Mouse (Mus musculus) heart, postnatal 0 days (tissue): ENCODE data around the gene 2300009A05Rik. TPM values are rescaled to one million over a fixed set of nuclear protein-coding genes. Genes with fewer than 3 reads are reported as not detected.
A peak's percentile ranks its signal among the peaks of the same experiment; 100 is the strongest.

ENCODE experiments used
- ATAC-seq: fragments of 200-750 bp; cut with Nextera tagmentation; 2 replicates; pipeline ENCODE4 v1.8.0; 2017; ENCODE audit warnings: low read depth, moderate number of reproducible peaks, moderate library complexity; ENCODE audit not compliant: insufficient read depth
- DNase-seq: peaks from one replicate; pipeline ENCODE4 v3.0.0-alpha.2; 2016; ENCODE audit warnings: low spot score
- H3K27ac ChIP-seq: fragments of 300-500 bp; sonication (generic); 2 replicates; pipeline ENCODE4 v1.5.1; 2014; ENCODE audit warnings: low read depth, mild to moderate bottlenecking
- H3K27me3 ChIP-seq: fragments of 300-500 bp; sonication (generic); 2 replicates; pipeline ENCODE4 v1.6.1; 2014; ENCODE audit warnings: low read length, mixed read lengths; ENCODE audit not compliant: control insufficient read depth, insufficient read depth
- H3K36me3 ChIP-seq: fragments of 300-500 bp; sonication (generic); replicated peaks from 2 replicates; pipeline ENCODE4 v1.6.1; 2014; ENCODE audit warnings: low read length, mixed read lengths; ENCODE audit not compliant: control insufficient read depth, insufficient read depth
- H3K4me1 ChIP-seq: fragments of 300-500 bp; sonication (generic); 2 replicates; pipeline ENCODE4 v1.6.1; 2014; ENCODE audit warnings: antibody characterized with exemption; ENCODE audit not compliant: control insufficient read depth, insufficient read depth
- H3K4me2 ChIP-seq: fragments of 300-500 bp; sonication (generic); 2 replicates; pipeline ENCODE4 v1.6.1; 2014; ENCODE audit warnings: low read depth, mild to moderate bottlenecking, low read length, moderate library complexity
- H3K4me3 ChIP-seq: fragments of 300-500 bp; sonication (generic); 2 replicates; pipeline ENCODE4 v1.5.1; 2014; ENCODE audit warnings: low read depth, low read length
- H3K9ac ChIP-seq: fragments of 300-500 bp; sonication (generic); replicated peaks from 2 replicates; pipeline ENCODE4 v1.6.1; 2014; ENCODE audit warnings: low read depth, low read length, mixed read lengths
- H3K9me3 ChIP-seq: fragments of 300-500 bp; sonication (generic); replicated peaks from 2 replicates; pipeline ENCODE4 v1.6.1; 2016; ENCODE audit warnings: low read length; ENCODE audit not compliant: control insufficient read depth
- CTCF ChIP-seq: IDR thresholded peaks from 2 replicates; pipeline ENCODE4 v1.5.1; 2016; ENCODE audit warnings: antibody characterized with exemption, control low read depth, low read depth
- EP300 ChIP-seq: IDR thresholded peaks from 2 replicates; pipeline ENCODE4 v1.6.1; 2016; ENCODE audit warnings: antibody characterized with exemption, low read depth
- WGBS: fragments of 180-500 bp; shearing (Covaris S2); extraction: QIAGEN DNeasy Blood & Tissue Kit; methylation state at CpG from one replicate; pipeline ENCODE4 v1.1.7; 2014; 5-methylcytosine and 5-hydroxymethylcytosine counted together
- polyA plus RNA-seq: library from polyadenylated mRNA; unstranded; fragments of >200 nt; fragmentation: Nextera tagmentation; extraction: Ambion mirVana; gene quantifications from 2 replicates; pipeline ENCODE4 v1.2.1, GENCODE M21; 2015
- total RNA-seq: library from RNA; depleted of rRNA; stranded (reverse); fragments of >200 nt; gene quantifications from 2 replicates; pipeline ENCODE4 v1.2.3, GENCODE M21; 2014; ENCODE audit warnings: low replicate concordance

The 2300009A05Rik gene
- total and polyA plus RNA-seq, 2 experiments from 2014 or later: 96.4 to 201 TPM

- ATAC-seq (no peak), DNase-seq (no peak)
- no peak overlapping the region for H3K9ac ChIP-seq
- TF ChIP-seq CTCF: no peak
- peaks cover 7% of the 10 kb centered on the region; the same call in 1 of the 2 replicates for H3K4me1 ChIP-seq
- no peak overlapping the region for H3K27ac ChIP-seq
- H3K9me3 ChIP-seq: no peaks in the 10 kb centered on the region
- 78% methylated on average over 1 of the region's 1 CpGs for WGBS
- no peaks in the 10 kb centered on the region for H3K27me3 ChIP-seq
- no peak overlapping the region for H3K4me2 ChIP-seq
- no peaks in the 10 kb centered on the region for H3K36me3 ChIP-seq
- no peak overlapping the region for H3K4me3 ChIP-seq
Observed at GRCm38 (mm10) chr9:63400176-63400575, 1.1 kb upstream of the 2300009A05Rik start.

GRCm38 (mm10) chr9:63399463-63399815, 393 bp upstream of the 2300009A05Rik start:
- ATAC-seq: peak; percentile 12
- WGBS: 3% methylated on average over 8 of the region's 8 CpGs

GRCm38 (mm10) chr9:63395612-63396011, 3.4 kb downstream of the 2300009A05Rik start:
- Histone ChIP-seq H3K27ac (no peak overlapping the region), H3K27me3 (no peaks in the 10 kb centered on the region), H3K9me3 (no peaks in the 10 kb centered on the region), H3K4me1 (peaks cover 7% of the 10 kb centered on the region; the same call in 1 of the 2 replicates), H3K4me3 (no peak overlapping the region), H3K36me3 (no peaks in the 10 kb centered on the region), H3K4me2 (no peak overlapping the region), H3K9ac (no peak overlapping the region)
- TF ChIP-seq CTCF (no peak), EP300 (no peak)
- 56% methylated on average over 7 of the region's 7 CpGs for WGBS
- DNase-seq (no peak), ATAC-seq (no peak)

More at GRCm38 (mm10) chr9:63399463-63399815, 393 bp upstream of the 2300009A05Rik start:
- Histone ChIP-seq H3K4me1 (peaks cover 7% of the 10 kb centered on the region; the same call in 1 of the 2 replicates), H3K36me3 (no peaks in the 10 kb centered on the region), H3K9me3 (no peaks in the 10 kb centered on the region), H3K4me2 (peak overlapping the region; percentile 98), H3K27me3 (no peaks in the 10 kb centered on the region), H3K27ac (peak overlapping the region; percentile 98), H3K9ac (peak overlapping the region; percentile 94), H3K4me3 (peak overlapping the region; percentile 97)
- no peak for DNase-seq
- TF ChIP-seq EP300: no peak
- TF ChIP-seq CTCF: no peak

GRCm38 (mm10) chr9:63391307-63391706, 7.7 kb downstream of the 2300009A05Rik start:
- no peak overlapping the region for H3K4me2 ChIP-seq
- H3K27me3 ChIP-seq: no peaks in the 10 kb centered on the region
- DNase-seq: no peak
- ATAC-seq: no peak
- TF ChIP-seq EP300 (no peak), CTCF (no peak)
- no peaks in the 10 kb centered on the region for H3K36me3 ChIP-seq
- H3K27ac ChIP-seq: no peak overlapping the region
- H3K4me3 ChIP-seq: no peak overlapping the region
- no peaks in the 10 kb centered on the region for H3K9me3 ChIP-seq
- H3K9ac ChIP-seq: no peak overlapping the region
- WGBS: 66% methylated on average over 2 of the region's 2 CpGs
- 0 out of 2 replicates have a peak, but pooled peaks cover 3% of the 10 kb centered on the region for H3K4me1 ChIP-seq

GRCm38 (mm10) chr9:63382761-63383160, 16.3 kb downstream of the 2300009A05Rik start:
- no peak for DNase-seq
- H3K9me3 ChIP-seq: no peaks in the 10 kb centered on the region
- H3K4me1 ChIP-seq: peaks cover 6% of the 10 kb centered on the region
- H3K27me3 ChIP-seq: no peaks in the 10 kb centered on the region
- no peak overlapping the region for H3K4me3 ChIP-seq
- no peaks in the 10 kb centered on the region for H3K36me3 ChIP-seq
- H3K4me2 ChIP-seq: no peak overlapping the region
- H3K27ac ChIP-seq: no peak overlapping the region
- 89% methylated on average over 4 of the region's 4 CpGs for WGBS
- no peak for ATAC-seq
- TF ChIP-seq EP300 (no peak), CTCF (no peak)
- no peak overlapping the region for H3K9ac ChIP-seq

- Histone ChIP-seq H3K9ac (no peak overlapping the region), H3K27me3 (no peaks in the 10 kb centered on the region), H3K36me3 (no peaks in the 10 kb centered on the region), H3K4me2 (no peak overlapping the region), H3K27ac (no peak overlapping the region), H3K4me3 (no peak overlapping the region), H3K4me1 (peaks cover 20% of the 10 kb centered on the region), H3K9me3 (no peaks in the 10 kb centered on the region)
- WGBS: 76% methylated on average over 3 of the region's 3 CpGs
- ATAC-seq (no peak), DNase-seq (no peak)
- no peak for TF ChIP-seq CTCF
- TF ChIP-seq EP300: no peak
Observed at GRCm38 (mm10) chr9:63380326-63380725, 18.7 kb downstream of the 2300009A05Rik start.
